Mouse (Mus musculus) ovary, postnatal 36 days (tissue): Measurements from ENCODE around the gene Tbk1.

Source experiments
- DNase-seq: peaks from one replicate; pipeline ENCODE4 v3.0.0; 2022; ENCODE audit warnings: low spot score, mixed read lengths

Gene Tbk1

DNA sequence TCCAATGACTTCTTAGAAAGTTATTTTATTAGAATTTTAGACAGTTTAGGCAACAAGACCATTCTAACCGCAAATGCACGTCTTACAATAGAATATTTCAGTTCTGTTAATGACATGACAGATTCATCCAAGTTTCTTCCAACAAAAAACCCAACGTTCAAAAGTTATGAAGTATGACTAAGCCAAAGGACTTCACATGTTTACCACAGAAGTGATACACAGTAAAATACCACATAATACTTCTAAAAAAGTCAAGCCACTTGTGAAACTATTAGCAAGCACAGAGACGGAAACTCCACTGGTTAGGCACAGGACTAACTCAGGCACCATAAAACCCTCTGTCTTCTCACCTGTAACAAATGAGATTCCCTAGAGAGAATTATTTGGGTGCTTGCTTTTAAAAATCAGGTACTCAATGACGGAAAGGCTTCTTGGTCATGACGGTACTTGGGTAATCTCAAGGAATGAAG, 819 bp upstream of the Tbk1 start:
- DNase-seq, result no peak

DNA sequence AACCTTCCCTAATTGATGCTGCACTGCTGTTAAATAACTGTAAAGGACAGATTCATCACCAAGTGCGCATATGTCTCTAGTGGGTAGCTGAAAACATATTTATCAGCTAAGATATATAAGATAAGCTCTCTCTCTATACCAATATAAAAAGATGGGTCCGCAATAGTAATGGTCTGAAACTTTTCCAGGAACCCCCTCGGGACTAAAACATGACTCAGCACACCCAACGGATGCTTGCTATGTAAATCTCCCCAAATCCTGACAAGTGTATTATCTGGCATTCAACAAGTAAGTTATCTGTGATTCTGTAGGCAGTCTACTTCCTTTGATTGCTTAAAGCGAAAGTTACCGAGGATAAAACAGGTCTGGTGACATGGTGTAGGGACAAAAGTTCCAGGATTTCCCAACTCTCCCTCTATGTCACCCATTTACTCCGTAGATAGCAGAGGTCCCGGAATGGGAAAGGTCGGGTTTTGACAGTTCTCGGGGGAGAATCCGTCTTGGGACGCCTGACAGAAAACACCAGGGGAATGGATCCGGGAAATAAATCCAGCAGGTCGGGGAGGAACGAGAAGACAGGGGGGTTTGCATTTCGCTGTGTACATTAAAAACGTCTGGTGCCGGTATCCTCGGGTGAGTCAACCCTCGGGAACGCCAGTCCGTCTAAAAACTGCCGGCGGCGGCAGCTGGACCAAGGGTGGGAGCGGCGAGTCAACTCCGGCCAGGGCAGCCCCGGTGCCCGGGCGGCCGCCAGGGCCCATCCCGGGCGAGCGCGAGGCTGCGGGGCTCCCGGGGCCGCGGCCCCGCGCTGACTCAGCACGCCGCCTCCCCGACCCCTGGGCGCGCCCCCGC, 570 bp downstream of the Tbk1 start:
- DNase-seq, result no peak

DNA sequence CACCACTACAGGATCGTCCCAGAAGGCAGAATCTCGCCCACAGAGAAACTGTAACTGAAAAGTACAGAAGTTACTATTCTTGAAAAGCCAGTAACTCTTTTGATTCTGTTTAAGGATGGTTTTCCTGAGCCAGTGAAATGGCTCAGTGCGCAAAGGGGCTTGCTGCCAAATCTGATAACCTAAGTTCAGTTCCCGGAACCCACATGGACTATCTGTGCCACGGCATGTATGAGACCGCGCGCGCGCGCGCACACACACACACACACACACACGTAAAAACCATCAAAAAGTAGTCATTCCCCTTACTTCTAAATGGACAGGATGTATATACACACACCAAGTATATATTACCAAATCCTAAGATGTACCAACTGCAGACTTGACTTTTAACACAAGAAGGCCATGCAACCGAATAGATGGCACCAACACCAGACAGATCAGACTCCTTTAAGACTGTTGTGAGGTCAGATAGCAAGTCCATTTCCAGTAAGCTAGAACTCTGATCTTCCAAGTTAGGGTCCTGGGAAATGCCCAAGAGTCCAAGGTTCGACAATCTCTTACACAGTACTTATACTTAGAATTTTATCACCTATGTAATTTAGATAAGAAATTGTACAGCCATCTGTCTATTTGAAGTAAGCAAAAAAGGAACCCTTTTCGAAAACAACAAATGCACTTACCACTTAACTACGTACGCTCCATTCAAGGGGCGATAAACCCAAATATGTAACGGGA, 1.4 kb downstream of the Tbk1 start:
- no peak for DNase-seq

DNA sequence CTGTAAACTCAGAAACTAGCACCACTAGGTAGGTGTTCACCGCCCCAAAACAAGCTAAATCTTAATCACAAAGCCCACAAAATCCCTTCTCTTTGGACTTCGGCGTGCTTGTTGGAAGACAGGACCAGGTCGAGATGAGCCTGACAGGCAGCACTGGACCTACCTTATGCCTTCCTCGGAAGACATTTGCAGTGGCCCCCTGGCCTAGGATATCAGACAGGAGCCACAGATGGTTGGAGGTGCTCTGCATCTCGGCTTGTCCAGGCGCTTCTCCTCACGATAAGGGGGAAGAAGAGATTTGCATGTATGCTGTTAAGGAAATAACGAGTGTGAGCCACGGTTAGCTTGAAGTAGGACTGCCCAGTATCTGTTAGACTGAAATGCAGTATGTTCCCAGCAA, 2.6 kb downstream of the Tbk1 start:
- DNase-seq, result no peak

DNA sequence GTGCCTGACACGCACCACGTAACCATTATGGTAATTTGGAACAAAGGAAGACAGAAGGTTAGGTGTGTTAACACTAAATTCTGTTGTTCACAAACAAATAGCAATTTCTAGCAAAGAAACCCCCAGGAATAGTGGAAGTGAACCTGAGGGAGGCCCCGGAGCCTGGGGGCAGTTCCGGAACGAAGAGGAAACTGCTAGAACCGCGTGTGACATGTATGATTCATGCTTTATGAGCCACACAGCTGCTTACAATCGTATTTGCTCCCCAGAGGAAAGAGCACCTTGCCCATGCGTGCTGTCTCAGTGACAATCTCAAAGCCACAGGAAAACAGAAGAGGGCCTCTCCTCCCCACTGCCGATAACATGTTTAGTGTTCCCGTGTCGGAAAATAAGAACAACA, 3.6 kb downstream of the Tbk1 start:
- DNase-seq, result no peak

DNA sequence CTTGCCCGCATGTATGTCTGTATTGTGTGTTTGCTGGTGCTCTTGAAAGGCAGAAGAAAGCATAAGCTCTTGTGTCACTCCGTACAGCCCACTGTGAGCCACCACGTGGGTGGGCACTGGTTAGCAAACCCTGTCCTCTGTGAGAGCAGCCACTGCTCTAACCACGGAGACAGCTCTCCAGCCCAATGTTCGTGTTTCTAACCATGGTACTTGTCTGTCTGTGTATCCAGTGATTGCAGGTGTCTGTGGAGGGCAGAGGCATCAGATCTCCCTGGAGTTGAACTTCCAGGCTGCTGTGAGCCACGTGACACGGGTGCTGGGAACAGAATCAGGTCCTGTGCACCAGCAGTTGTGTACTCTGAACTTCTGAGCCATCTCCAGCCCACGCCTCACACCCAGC, 4.3 kb downstream of the Tbk1 start:
- DNase-seq, result no peak

DNA sequence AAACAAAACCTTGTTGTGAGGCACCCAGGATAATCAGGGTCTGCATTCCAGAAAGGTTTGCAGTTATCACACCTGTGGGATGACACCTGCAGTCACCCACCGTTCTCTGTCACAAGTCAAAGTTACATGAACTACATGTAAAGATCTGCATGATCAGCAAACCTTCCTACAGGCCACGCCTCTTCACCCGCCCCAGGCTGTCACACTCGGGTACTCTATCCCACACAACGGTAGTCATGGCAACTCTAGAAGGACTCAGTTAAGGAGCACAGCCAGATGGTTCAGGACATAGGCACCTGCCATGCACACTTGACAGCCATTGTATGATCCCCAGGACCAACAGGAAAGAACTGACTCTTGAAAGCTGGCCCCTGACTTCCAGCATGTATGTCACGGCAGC, 5.2 kb downstream of the Tbk1 start:
- DNase-seq, result no peak

DNA sequence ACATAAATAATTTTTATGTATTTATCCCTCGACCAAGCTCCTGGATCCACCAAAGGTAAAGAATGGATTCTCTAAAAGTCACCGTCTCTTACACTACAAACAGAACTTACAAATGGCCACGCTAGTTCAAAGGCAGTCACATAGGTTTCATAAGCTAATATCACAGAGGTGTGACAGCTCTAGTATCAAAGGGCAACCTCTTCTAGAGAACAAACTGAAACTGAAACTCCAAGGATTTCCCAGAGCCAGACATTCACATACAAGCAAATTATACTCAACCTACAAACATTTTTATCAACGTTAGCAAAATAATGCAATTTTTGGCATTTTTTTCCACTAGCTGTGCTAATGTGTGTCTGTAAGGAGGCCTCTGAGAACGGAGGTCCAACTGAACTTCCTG, 6.2 kb downstream of the Tbk1 start:
- no peak for DNase-seq

DNA sequence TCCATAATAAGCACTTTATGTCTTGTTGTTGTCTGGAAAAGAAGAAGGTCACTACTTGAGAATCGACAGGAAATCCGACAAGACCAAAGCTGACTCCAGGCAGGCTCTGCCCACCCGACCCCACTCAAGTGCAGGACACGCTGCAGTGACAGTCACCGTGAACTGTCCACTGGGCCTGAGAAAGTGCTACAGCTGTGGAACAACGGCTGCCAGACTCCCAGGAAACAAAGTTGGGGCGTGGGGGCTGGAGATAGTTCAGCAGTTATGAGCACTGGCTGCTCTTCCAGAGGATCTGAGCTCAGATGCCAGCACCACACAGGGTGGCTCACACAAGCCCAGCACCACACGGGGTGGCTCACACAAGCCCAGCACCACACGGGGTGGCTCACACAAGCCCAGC, 10.2 kb downstream of the Tbk1 start:
- DNase-seq, result no peak

DNA sequence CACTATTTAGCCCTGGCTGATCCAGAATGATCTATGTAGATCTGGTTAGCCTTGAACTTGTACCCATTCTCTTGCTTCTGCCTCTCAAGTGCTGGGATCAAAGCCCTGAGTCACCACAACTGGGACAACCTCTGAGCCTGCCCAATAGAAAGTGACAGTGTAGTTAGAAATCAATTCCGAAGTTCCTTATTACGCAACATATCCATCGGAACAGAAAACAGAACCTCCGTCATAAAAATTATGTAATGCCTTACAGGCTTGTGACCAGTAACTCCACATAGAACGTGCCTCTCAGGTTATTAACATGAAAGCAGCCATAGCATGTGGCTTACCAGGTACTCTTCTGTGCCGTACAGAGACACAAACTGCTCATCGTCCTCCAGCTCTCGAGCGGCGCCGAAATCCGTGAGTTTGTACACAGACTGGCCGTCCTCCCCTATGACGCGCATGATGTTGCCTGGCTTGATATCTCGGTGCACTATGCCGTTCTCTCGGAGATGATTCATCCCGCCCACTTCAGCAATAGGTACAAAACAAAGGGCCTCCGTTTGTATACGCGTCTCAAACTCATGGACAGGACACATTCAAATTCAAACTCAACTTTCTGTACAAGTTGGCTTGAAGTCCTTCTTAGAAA, 15.0 kb downstream of the Tbk1 start:
- DNase-seq, result no peak

DNA sequence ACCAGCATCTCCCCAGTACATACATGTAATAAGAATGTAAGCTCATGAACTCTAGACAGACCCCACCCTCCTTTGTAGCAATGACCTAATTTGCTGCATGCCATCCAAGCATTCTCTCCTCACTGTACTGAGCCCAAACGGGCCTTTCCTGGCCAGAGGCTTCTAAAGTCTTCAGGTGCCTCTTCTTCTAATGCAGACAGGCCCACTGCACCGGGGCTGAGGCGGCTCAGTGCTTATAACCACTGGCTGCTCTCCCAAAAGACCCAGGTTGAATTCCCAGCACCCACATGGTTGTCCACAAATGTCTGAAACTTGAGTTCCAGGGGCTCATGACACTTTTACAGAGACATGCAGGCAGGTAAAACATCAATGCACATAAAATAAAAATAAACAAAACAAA, 15.6 kb downstream of the Tbk1 start:
- no peak for DNase-seq

DNA sequence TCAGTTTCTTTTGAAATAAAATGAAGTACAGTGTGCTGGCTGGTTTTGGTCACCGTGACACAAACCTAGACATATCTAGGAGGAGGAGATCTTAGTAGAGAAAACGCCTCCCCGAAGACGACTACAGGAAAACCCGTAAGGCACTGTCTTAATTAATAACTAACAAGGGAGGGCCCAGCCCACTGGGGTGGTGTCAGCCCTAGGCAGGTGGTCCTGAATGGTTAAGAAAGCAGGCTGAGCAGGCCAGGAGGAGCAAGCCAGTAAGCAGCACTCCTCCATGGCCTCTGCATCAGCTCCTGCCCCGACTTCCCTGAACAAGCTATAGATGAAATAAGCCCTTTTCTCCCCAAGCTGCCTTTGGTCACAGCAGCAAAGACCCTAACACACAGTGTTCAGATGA, 16.8 kb downstream of the Tbk1 start:
- DNase-seq, result no peak

DNA sequence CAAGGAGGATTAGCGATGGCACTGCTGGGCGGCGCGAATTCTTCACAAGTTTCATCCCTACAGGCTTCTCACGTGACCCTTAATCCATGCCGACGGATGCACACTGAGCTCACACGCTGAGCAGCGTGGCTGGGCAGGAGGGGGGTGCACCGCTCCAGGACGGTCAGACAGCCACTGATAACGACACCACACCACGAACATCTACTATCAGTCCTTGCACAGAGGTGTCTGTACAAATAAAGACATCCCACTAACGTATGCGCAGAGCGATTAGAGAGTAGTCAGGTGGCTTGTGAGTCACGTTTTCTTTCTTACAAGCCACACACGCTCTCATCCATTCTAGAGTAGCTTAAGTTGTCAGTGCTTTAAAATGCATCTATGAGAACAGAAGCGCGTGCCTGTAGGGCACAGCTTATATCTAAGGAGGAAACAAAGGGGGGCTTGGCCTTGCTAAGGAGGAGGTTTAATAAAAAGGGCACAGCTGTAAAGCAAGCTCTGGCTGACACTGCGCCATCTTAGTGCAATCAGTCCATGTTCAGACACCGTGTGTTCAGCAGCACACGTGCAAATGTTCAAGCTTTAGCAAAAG, 17.5 kb downstream of the Tbk1 start:
- DNase-seq, result no peak

DNA sequence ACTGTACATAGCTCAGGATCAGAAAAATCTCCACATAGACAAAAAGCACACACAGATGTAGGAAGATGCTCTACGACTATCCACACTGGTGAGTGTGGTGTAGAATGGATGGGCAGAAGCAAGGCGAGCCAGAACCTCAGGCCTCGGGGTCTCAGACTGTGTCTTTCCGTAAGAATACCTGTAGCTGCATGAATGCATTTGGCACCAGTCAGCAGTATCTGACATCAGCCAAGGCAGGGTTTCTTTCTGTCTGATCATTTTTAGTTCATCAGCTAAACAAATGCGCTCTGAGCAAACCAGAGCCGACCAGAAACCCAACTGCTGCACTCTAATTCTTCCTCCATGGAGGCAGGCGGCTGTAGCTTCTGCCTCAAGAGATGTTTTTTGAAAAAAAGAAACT, 18.1 kb downstream of the Tbk1 start:
- no peak for DNase-seq

DNA sequence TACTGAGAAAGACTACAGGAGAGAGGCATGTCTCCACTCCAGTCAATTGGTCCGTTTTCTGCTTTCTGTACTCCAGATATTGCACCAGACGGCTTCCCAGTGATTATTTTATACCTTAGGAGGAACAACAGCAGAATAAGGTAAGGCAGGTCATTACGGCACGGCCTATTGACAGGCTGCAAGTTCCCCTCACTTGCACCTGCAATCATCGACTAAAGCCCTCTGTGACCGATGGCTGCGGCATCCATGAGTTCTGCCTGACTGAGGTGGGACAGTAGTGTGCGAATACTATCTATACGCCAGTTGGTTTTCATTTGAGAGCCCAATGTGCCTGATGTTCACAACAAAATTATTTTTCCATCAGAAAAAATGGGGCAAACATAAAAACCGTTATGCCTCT, 18.6 kb downstream of the Tbk1 start:
- DNase-seq, result no peak

DNA sequence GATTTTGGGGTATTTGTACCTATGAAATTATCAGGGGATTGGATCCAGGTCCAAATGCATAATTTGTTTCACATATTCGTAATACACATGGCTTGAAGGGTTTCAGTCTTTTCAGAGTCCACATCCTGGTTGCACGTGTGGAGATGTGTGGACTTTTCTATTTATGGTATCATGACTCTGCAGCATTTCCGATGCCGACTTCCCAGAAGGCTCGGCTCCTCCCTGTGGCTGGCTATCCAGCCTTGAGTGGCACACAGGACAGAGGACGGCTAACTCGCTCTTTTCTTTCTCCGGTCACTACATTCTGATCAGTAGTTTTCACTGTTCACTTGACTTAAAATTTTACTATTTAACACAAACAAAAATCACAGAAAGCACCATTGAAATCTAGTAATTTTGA, 22.1 kb downstream of the Tbk1 start:
- no peak for DNase-seq

DNA sequence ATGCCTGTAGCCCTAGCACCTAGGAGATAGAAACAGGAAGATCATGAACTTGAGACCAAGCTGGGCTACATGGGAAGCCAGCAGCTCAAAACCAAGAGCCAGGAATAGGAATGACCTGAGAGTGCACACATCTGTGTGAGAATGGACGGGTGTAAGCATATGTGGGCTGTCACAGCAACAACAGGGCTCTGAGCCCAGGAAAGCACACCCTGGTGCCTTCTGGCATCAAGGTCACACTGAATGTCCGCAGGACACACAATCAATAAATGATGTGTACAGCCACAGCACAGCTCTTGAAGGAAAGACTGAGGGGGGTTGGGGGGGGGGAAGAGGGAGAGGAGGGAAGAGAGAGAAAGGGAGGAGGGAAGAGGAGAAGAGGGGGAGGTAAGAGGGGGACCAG, 28.4 kb downstream of the Tbk1 start:
- no peak for DNase-seq

DNA sequence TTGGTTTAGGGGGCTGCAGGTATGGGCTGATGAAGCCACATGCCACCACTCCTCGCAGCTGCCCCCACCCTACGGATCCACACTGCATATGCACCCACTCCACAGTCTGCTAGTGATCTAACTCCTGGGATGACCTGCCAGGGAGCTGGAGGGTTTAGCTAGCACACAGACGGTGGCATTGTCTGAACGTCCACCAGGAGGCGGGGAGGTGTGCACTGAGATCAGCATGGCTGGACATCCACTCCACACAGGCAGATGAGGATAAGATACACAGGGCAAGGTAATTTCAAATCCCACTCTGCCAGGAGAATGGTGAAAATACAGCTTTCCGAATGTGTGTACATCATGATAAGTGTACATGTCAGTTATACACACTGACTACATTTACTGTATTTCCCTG, 30.3 kb downstream of the Tbk1 start:
- DNase-seq, result no peak

DNA sequence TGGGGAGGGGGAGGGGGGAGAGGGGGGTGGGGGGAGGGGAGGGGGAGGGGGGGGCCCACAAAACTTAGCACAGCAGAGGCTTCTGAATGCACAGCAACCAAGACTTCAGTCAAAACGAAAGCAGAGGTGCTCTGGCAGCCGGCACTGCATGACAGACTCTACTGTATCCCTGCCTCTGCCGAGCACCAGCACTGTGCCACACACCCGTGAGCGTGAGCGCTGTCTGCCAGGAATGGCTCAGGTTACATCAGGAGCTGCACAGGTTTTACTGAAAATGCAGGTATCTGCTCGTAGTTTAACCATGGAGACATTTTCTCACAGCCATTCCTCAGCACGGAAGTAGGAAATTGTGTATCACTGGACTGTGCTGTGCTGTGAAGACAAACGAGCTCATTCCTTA, 36.3 kb downstream of the Tbk1 start:
- DNase-seq, result no peak

DNA sequence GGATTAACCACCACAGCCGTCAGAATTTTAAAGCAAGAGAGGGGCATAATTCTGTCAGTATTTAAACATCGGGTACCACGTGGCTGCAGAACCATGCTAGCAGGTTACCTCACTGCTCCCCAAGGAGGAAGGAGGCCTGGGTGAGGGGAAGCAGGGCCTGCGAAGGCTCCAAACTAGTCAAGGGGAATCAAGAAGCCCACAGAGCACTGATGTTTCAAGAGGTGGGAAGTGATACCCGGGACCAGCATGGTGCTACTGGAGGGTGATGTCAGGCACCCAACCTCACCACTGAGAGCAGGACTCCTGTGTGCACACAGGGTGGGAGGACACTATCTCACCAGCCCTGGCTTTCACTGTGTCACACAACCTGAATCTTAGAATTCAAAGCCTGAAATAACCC, 36.9 kb downstream of the Tbk1 start:
- DNase-seq, result no peak

DNA sequence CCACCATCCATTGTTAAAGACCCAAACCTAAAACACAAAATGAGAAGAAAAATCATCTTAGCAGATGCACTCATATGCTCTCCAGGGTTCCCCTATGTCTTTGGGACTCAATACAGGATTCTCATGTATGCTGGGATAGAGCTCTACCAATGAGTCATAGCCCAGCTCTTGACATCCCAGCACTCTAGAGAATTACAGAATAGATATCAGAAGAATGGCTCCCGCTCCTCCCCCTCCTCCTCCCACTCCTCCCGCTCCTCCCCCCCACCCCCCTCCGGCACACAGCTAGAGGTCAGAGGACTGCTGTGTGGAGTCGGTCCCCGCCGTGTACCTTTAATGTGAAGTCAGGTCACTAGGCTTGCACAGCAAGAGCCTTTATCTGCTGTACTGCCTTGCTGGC, 39.4 kb downstream of the Tbk1 start:
- DNase-seq, result no peak

DNA sequence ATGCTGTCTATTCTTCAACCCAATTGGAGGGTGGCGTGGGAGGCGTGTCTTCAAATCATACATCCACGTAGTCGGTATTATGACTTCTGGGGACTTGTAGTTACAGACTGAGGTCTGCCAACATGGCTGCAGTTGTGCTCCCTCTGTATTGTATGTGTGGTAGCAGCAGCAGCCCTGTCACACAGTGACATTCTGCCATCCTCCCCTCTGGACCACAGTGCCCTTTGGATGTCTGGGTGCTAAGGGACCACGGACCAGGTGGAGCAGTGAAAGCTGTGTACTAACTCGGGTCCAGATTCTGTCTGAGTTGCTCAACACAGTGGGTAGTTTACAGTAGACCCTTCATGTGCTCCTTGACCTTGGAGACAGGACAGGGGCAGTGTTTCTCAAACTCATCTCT, 43.0 kb downstream of the Tbk1 start:
- no peak for DNase-seq

DNA sequence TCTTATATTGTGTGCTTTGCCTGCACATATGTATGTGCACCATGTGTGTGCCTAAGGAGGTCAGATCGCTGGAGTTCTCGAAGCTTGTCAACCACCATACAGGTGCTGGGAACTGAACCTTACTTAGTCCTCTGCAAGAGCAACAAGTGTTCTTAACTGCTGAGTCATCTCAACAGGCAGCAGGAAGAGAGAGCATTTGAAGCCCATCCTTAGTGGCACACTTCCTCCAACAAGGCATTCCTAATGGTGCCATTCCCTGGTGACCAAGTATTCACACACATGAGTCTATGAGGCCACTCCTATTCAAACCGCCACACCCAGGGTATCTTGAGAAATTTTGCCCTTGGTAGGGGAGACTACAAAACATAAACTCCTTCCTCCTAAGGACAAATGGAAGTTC, 44.4 kb downstream of the Tbk1 start:
- DNase-seq, result no peak
